Mouse (Mus musculus) heart, embryonic 16.5 days (tissue): ENCODE measurements around the gene Hrg. TPM values are rescaled to one million over a fixed set of nuclear protein-coding genes. Genes with fewer than 3 reads are reported as not detected.

ENCODE experiments used
- ATAC-seq: fragments of 200-750 bp; cut with Nextera tagmentation; replicated peaks from 2 replicates; pipeline ENCODE4 v1.8.0; 2017; ENCODE audit warnings: moderate number of reproducible peaks; ENCODE audit not compliant: insufficient read depth, low FRiP score; ENCODE audit errors: extremely low read depth
- H3K27ac ChIP-seq: fragments of 300-500 bp; sonication (generic); 2 replicates; pipeline ENCODE4 v1.5.1; 2014; ENCODE audit warnings: mild to moderate bottlenecking, low read length, control low read depth, moderate library complexity
- H3K27me3 ChIP-seq: fragments of 300-500 bp; sonication (generic); 2 replicates; pipeline ENCODE4 v1.6.1; 2014; ENCODE audit warnings: low read length, mixed read lengths; ENCODE audit not compliant: control insufficient read depth, insufficient read depth
- H3K36me3 ChIP-seq: fragments of 300-500 bp; sonication (generic); 2 replicates; pipeline ENCODE4 v1.6.1; 2014; ENCODE audit not compliant: control insufficient read depth, insufficient read depth
- H3K4me1 ChIP-seq: fragments of 300-500 bp; sonication (generic); 2 replicates; pipeline ENCODE4 v1.6.1; 2014; ENCODE audit warnings: low read length, mixed read lengths; ENCODE audit not compliant: control insufficient read depth, insufficient read depth
- H3K4me2 ChIP-seq: fragments of 300-500 bp; sonication (generic); 2 replicates; pipeline ENCODE4 v1.6.1; 2014; ENCODE audit warnings: low read depth, mild to moderate bottlenecking, control low read depth, low read length
- H3K4me3 ChIP-seq: fragments of 300-500 bp; sonication (generic); 2 replicates; pipeline ENCODE4 v1.5.1; 2014; ENCODE audit warnings: mild to moderate bottlenecking, control low read depth, low read length
- H3K9ac ChIP-seq: fragments of 300-500 bp; sonication (generic); 2 replicates; pipeline ENCODE4 v1.6.1; 2014; ENCODE audit warnings: low read length, control low read depth
- H3K9me3 ChIP-seq: fragments of 300-500 bp; sonication (generic); replicated peaks from 2 replicates; pipeline ENCODE4 v1.6.1; 2016; ENCODE audit warnings: low read length; ENCODE audit not compliant: control insufficient read depth
- WGBS: fragments of 180-500 bp; shearing (Covaris S2); extraction: QIAGEN DNeasy Blood & Tissue Kit; methylation state at CpG from one replicate; pipeline ENCODE4 v1.1.7; 2014; 5-methylcytosine and 5-hydroxymethylcytosine counted together
- polyA plus RNA-seq: library from polyadenylated mRNA; unstranded; fragments of >200 nt; fragmentation: Nextera tagmentation; extraction: Ambion mirVana; gene quantifications from 2 replicates; pipeline ENCODE4 v1.2.1, GENCODE M21; 2015

Hrg gene
- polyA plus RNA-seq: not detected in 2 replicates

- H3K36me3 ChIP-seq: no peaks in the 10 kb centered on the region
- H3K27me3 ChIP-seq: no peaks in the 10 kb centered on the region
- 93% methylated on average over 6 of the region's 6 CpGs for WGBS
- H3K4me2 ChIP-seq: no peak within 1 kb of the TSS
- no peak within 1 kb of the TSS for H3K27ac ChIP-seq
- H3K9me3 ChIP-seq: no peaks in the 10 kb centered on the region
- H3K4me3 ChIP-seq: no peak within 1 kb of the TSS
- no peaks in the 10 kb centered on the region for H3K4me1 ChIP-seq
- H3K9ac ChIP-seq: no peak within 1 kb of the TSS
- no peak for ATAC-seq
Measured at GRCm38 (mm10) chr16:22950840-22951395, at the start of gene Hrg. TSS of gene Hrg (plus strand) at chr16:22951072.

- no peak overlapping the region for H3K4me2 ChIP-seq
- no peaks in the 10 kb centered on the region for H3K36me3 ChIP-seq
- no peaks in the 10 kb centered on the region for H3K4me1 ChIP-seq
- ATAC-seq: no peak
- no peak overlapping the region for H3K4me3 ChIP-seq
- no peak overlapping the region for H3K9ac ChIP-seq
- 72% methylated on average over 3 of the region's 3 CpGs for WGBS
- no peak overlapping the region for H3K27ac ChIP-seq
- no peaks in the 10 kb centered on the region for H3K9me3 ChIP-seq
- no peaks in the 10 kb centered on the region for H3K27me3 ChIP-seq
Measured at GRCm38 (mm10) chr16:22901326-22901725, 49.5 kb upstream of the Hrg start.

- Histone ChIP-seq H3K9ac (no peak overlapping the region), H3K4me2 (no peak overlapping the region), H3K27ac (no peak overlapping the region), H3K36me3 (no peaks in the 10 kb centered on the region), H3K9me3 (no peaks in the 10 kb centered on the region), H3K27me3 (no peaks in the 10 kb centered on the region), H3K4me1 (no peaks in the 10 kb centered on the region), H3K4me3 (no peak overlapping the region)
- no peak for ATAC-seq
- 83% methylated on average over 6 of the region's 6 CpGs for WGBS
Measured at GRCm38 (mm10) chr16:22909290-22909689, 41.6 kb upstream of the Hrg start.

GRCm38 (mm10) chr16:22911986-22912385 lies 38.9 kb upstream of the Hrg start:
- 75% methylated on average over 3 of the region's 3 CpGs for WGBS
- Histone ChIP-seq H3K9ac (no peak overlapping the region), H3K27me3 (no peaks in the 10 kb centered on the region), H3K4me2 (no peak overlapping the region), H3K36me3 (no peaks in the 10 kb centered on the region), H3K27ac (no peak overlapping the region), H3K4me1 (no peaks in the 10 kb centered on the region), H3K4me3 (no peak overlapping the region), H3K9me3 (no peaks in the 10 kb centered on the region)
- ATAC-seq: no peak

- H3K9me3 ChIP-seq: no peaks in the 10 kb centered on the region
- no peak overlapping the region for H3K9ac ChIP-seq
- H3K27me3 ChIP-seq: no peaks in the 10 kb centered on the region
- no peak overlapping the region for H3K4me2 ChIP-seq
- 64% methylated on average over 6 of the region's 6 CpGs for WGBS
- H3K36me3 ChIP-seq: no peaks in the 10 kb centered on the region
- ATAC-seq: no peak
- no peak overlapping the region for H3K4me3 ChIP-seq
- H3K27ac ChIP-seq: no peak overlapping the region
- no peaks in the 10 kb centered on the region for H3K4me1 ChIP-seq
Measured at GRCm38 (mm10) chr16:22912886-22913285, 38.0 kb upstream of the Hrg start.

- no peak overlapping the region for H3K9ac ChIP-seq
- H3K27me3 ChIP-seq: no peaks in the 10 kb centered on the region
- H3K4me2 ChIP-seq: no peak overlapping the region
- no peaks in the 10 kb centered on the region for H3K9me3 ChIP-seq
- H3K4me1 ChIP-seq: no peaks in the 10 kb centered on the region
- H3K27ac ChIP-seq: no peak overlapping the region
- no peaks in the 10 kb centered on the region for H3K36me3 ChIP-seq
- ATAC-seq: no peak
- H3K4me3 ChIP-seq: no peak overlapping the region
Measured at GRCm38 (mm10) chr16:22914276-22914675, 36.6 kb upstream of the Hrg start.

- Histone ChIP-seq H3K36me3 (no peaks in the 10 kb centered on the region), H3K27me3 (no peaks in the 10 kb centered on the region), H3K4me2 (no peak within 1 kb of the TSS), H3K27ac (no peak within 1 kb of the TSS), H3K4me1 (no peaks in the 10 kb centered on the region; the same call in 1 of the 2 replicates), H3K4me3 (no peak within 1 kb of the TSS), H3K9me3 (no peaks in the 10 kb centered on the region), H3K9ac (no peak within 1 kb of the TSS)
- ATAC-seq: no peak
- WGBS: 79% methylated on average over 5 of the region's 5 CpGs
Measured at GRCm38 (mm10) chr16:22918034-22918433, 32.8 kb upstream of the Hrg start, which contains the start of gene Fetub. TSS of gene Fetub (plus strand) at chr16:22918334.

- H3K4me3 ChIP-seq: no peak overlapping the region
- no peak for ATAC-seq
Measured at GRCm38 (mm10) chr16:22918664-22919312, 32.1 kb upstream of the Hrg start.

GRCm38 (mm10) chr16:22919971-22920854 lies 30.7 kb upstream of the Hrg start:
- WGBS: 43% methylated on average over 18 of the region's 18 CpGs
- no peak overlapping the region for H3K27ac ChIP-seq
- H3K36me3 ChIP-seq: no peaks in the 10 kb centered on the region
- H3K9ac ChIP-seq: no peak overlapping the region
- no peak for ATAC-seq
- no peak overlapping the region for H3K4me3 ChIP-seq
- H3K4me2 ChIP-seq: no peak overlapping the region; the same call in 1 of the 2 replicates
- no peaks in the 10 kb centered on the region; the same call in 1 of the 2 replicates for H3K4me1 ChIP-seq
- no peaks in the 10 kb centered on the region for H3K9me3 ChIP-seq
- H3K27me3 ChIP-seq: no peaks in the 10 kb centered on the region

More at GRCm38 (mm10) chr16:22918664-22919312, 32.1 kb upstream of the Hrg start:
- Histone ChIP-seq H3K27ac (no peak overlapping the region), H3K9ac (no peak overlapping the region), H3K4me2 (no peak overlapping the region), H3K36me3 (no peaks in the 10 kb centered on the region), H3K9me3 (no peaks in the 10 kb centered on the region), H3K4me1 (no peaks in the 10 kb centered on the region; the same call in 1 of the 2 replicates), H3K27me3 (no peaks in the 10 kb centered on the region)
- WGBS: 76% methylated on average over 15 of the region's 15 CpGs
